Mouse (Mus musculus): Measurements from ENCODE around the gene Pnpla7. TPM values are rescaled to one million over a fixed set of nuclear protein-coding genes. Genes with fewer than 3 reads are reported as not detected.

The Pnpla7 gene
- 5.4 and 6.5 TPM in 2 replicates for polyA plus RNA-seq (2014; fragmentation: Nextera tagmentation; extraction: Ambion mirVana)

DNA sequence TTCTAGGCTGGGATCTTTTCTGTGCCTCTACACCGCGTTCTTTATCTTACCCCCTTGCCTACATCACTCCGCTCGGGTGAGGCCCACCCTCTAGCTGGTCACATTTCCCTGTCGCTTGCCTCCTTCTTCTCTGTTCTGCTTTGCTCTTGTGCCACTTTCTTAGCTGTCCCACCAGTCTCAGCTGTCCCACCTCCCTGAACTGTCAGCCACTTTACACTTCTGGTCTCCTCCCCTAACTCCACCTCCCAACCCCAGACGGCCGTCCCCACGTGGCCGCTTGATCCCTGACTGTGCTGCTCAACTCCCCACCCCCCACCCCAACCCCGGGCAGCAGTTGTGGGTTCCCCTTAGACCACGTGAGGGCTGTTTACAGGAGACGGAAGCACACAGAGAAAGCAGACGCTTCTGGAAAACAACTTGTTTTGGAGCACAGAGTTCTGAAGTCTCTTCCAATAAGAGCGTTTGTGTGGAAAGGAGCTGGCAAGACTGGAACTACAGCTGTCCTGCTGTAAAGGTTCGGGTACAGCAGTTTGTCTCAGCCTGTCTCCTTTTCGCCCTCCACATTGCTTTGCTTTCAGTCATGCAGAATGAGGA is at the start of gene Pnpla7:
TSS of gene Pnpla7 (plus strand) at position 330 of the 594 bp plus-strand sequence.
- Histone ChIP-seq H3K27me3 (ENCODE audit: control insufficient read depth, insufficient read depth, low read length) (no peaks in the 10 kb centered on the region), H3K9me3 (ENCODE audit: control insufficient read depth, low read length) (no peaks in the 10 kb centered on the region), H3K9ac (ENCODE audit: low read length) (peak within 1 kb of the TSS; percentile 67), H3K36me3 (ENCODE audit: control insufficient read depth, insufficient read depth, low read length) (peaks cover 2% of the 10 kb centered on the region; the same call in 1 of the 2 replicates), H3K27ac (replicated peaks; ENCODE audit: low read depth, low read length) (peak within 1 kb of the TSS; percentile 75), H3K4me3 (ENCODE audit: low read depth, low read length) (peak within 1 kb of the TSS; percentile 77), H3K4me1 (ENCODE audit: control insufficient read depth, insufficient read depth, low read length) (peaks cover 7% of the 10 kb centered on the region; the same call in 1 of the 2 replicates), H3K4me2 (ENCODE audit: low read depth, severe bottlenecking) (peak within 1 kb of the TSS; percentile 90)
- WGBS = 1% methylated on average over 16 of the region's 16 CpGs
- ATAC-seq (ENCODE audit: insufficient number of reproducible peaks, low FRiP score, low TSS enrichment, low read depth) = peak; percentile 64
- DNase-seq (ENCODE audit: low spot score) = peak; percentile 77

DNA sequence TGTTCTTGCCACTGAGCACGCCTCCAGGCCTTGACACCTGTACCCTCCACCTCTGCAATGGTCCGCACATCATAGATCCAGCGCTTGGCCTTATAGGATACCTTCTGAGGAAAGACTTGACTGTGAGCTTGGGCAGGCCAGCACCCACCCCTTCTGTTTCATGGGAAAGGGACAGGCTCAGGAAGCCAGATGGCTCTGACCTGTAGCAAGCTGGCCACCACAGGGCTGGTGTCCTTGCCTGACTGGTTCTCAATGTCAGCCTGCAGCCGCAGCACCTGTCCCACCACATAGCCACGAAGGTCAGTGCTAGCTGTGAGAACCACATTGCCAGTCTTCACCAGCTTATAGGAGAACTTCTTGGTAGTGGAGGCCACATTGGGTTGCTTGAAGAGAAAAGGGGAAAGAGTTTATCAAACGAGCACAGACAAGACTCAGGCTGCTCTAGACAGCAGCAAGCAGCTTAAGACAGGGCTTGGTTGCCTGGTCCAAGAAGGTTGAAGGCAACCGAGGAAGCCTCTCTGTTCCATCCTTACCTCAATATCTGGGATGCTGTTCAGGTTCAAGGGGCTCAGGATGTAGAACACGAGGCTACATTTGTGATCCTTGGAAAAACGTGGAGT is 49.4 kb upstream of the Pnpla7 start:
- no peaks in the 10 kb centered on the region for H3K4me1 ChIP-seq (ENCODE audit: control insufficient read depth, insufficient read depth, low read length)
- no peaks in the 10 kb centered on the region for H3K27me3 ChIP-seq (ENCODE audit: control insufficient read depth, insufficient read depth, low read length)
- H3K4me2 ChIP-seq (ENCODE audit: low read depth, severe bottlenecking) = no peak overlapping the region
- H3K4me3 ChIP-seq (ENCODE audit: low read depth, low read length) = no peak overlapping the region
- H3K9ac ChIP-seq (ENCODE audit: low read length) = no peak overlapping the region
- no peak for DNase-seq (ENCODE audit: low spot score)
- no peaks in the 10 kb centered on the region for H3K9me3 ChIP-seq (ENCODE audit: control insufficient read depth, low read length)
- no peaks in the 10 kb centered on the region for H3K36me3 ChIP-seq (ENCODE audit: control insufficient read depth, insufficient read depth, low read length)
- no peak overlapping the region for H3K27ac ChIP-seq (replicated peaks; ENCODE audit: low read depth, low read length)
- 87% methylated on average over 9 of the region's 9 CpGs for WGBS
- no peak for ATAC-seq (ENCODE audit: insufficient number of reproducible peaks, low FRiP score, low TSS enrichment, low read depth)

DNA sequence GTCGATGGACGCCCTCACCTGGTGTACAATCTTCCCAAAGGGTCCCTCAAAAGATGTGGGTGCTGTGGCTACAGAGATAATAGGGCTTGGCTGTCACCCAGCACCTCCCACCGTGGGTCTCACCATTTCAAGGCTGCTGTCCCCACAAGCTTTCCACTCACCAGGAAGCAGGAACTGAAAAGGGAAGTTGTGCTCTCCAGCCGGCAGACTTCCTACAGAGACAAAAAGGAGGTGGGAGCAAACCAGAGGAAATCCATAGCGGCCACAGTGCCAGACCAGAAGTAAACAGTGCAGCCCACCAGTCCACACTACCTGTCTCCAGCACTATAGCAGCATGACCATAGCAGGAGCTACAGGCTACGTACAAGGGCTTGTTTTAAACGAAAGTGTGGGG is 48.9 kb upstream of the Pnpla7 start:
- WGBS = 78% methylated on average over 7 of the region's 7 CpGs
- no peak for DNase-seq (ENCODE audit: low spot score)
- ATAC-seq (ENCODE audit: insufficient number of reproducible peaks, low FRiP score, low TSS enrichment, low read depth) = no peak
- no peak overlapping the region for H3K27ac ChIP-seq (replicated peaks; ENCODE audit: low read depth, low read length)
- no peaks in the 10 kb centered on the region for H3K4me1 ChIP-seq (ENCODE audit: control insufficient read depth, insufficient read depth, low read length)
- H3K4me3 ChIP-seq (ENCODE audit: low read depth, low read length) = no peak overlapping the region
- no peaks in the 10 kb centered on the region for H3K9me3 ChIP-seq (ENCODE audit: control insufficient read depth, low read length)
- H3K9ac ChIP-seq (ENCODE audit: low read length) = no peak overlapping the region
- H3K4me2 ChIP-seq (ENCODE audit: low read depth, severe bottlenecking) = no peak overlapping the region
- H3K27me3 ChIP-seq (ENCODE audit: control insufficient read depth, insufficient read depth, low read length) = no peaks in the 10 kb centered on the region
- H3K36me3 ChIP-seq (ENCODE audit: control insufficient read depth, insufficient read depth, low read length) = no peaks in the 10 kb centered on the region

DNA sequence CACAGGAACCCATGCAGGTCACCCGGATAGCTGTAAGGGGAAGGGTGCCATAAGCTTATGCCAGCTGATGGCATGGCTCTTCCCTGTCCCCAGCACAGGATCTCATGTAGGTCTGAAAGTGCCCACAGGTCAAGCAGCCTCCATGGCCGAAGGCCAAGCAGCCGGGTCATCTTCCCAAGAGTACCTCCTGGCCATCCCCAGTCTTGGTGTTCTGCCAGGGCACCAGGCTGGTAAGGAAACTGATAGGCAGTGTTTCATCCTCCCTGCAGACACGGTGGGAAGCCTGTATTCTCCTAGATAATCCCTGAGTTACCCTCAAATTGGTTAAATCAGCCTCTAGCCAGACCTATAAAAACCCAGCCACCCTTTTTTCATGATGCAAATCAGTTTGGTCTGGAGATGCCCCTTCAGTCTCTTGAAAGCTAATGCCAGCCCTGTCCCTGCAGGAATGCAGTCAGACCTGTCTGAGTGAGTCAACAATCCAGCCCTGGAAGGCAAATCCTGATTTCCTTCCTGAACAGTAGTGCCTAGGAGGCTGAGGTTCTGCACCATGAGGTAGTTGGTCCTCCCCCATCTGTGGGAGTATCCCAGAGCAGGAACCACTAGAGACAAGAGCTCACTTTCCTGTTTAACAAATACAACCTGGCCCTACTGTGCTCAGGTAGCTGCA is 47.9 kb upstream of the Pnpla7 start:
- H3K27ac ChIP-seq (replicated peaks; ENCODE audit: low read depth, low read length) = no peak overlapping the region

DNA sequence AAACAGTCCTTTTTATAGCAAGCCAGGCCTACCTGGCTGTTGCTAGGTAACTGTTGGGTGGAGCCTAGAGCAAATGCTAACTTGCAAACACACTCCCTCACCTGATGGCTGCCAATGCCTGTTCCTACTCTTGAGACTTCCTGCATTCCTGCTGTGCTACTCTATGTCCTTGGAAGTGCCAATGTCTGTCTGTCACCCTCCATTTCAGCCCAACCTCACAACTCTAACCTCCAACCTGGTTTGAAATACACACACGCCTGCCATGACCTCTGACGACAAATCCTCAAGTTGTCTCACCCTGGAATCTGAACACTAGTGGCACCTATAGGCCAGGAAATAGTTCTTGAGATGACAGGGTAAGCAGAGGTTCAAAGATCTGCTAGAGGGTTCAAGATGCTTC is 46.7 kb upstream of the Pnpla7 start:
- WGBS = 45% methylated on average over 2 of the region's 2 CpGs
- Histone ChIP-seq H3K9ac (ENCODE audit: low read length) (no peak overlapping the region), H3K27ac (replicated peaks; ENCODE audit: low read depth, low read length) (no peak overlapping the region), H3K36me3 (ENCODE audit: control insufficient read depth, insufficient read depth, low read length) (no peaks in the 10 kb centered on the region), H3K9me3 (ENCODE audit: control insufficient read depth, low read length) (no peaks in the 10 kb centered on the region), H3K27me3 (ENCODE audit: control insufficient read depth, insufficient read depth, low read length) (no peaks in the 10 kb centered on the region; the same call in 1 of the 2 replicates), H3K4me2 (ENCODE audit: low read depth, severe bottlenecking) (no peak overlapping the region), H3K4me3 (ENCODE audit: low read depth, low read length) (no peak overlapping the region), H3K4me1 (ENCODE audit: control insufficient read depth, insufficient read depth, low read length) (no peaks in the 10 kb centered on the region; the same call in 1 of the 2 replicates)
- ATAC-seq (ENCODE audit: insufficient number of reproducible peaks, low FRiP score, low TSS enrichment, low read depth) (no peak), DNase-seq (ENCODE audit: low spot score) (no peak)

More for the DNA sequence above, 47.9 kb upstream of the Pnpla7 start:
- H3K4me3 ChIP-seq (ENCODE audit: low read depth, low read length) = no peak overlapping the region
- no peaks in the 10 kb centered on the region for H3K9me3 ChIP-seq (ENCODE audit: control insufficient read depth, low read length)
- no peak overlapping the region for H3K4me2 ChIP-seq (ENCODE audit: low read depth, severe bottlenecking)
- H3K9ac ChIP-seq (ENCODE audit: low read length) = no peak overlapping the region
- no peak for DNase-seq (ENCODE audit: low spot score)
- no peaks in the 10 kb centered on the region for H3K36me3 ChIP-seq (ENCODE audit: control insufficient read depth, insufficient read depth, low read length)
- no peak for ATAC-seq (ENCODE audit: insufficient number of reproducible peaks, low FRiP score, low TSS enrichment, low read depth)
- WGBS = 78% methylated on average over 4 of the region's 4 CpGs
- H3K4me1 ChIP-seq (ENCODE audit: control insufficient read depth, insufficient read depth, low read length) = no peaks in the 10 kb centered on the region
- no peaks in the 10 kb centered on the region for H3K27me3 ChIP-seq (ENCODE audit: control insufficient read depth, insufficient read depth, low read length)

DNA sequence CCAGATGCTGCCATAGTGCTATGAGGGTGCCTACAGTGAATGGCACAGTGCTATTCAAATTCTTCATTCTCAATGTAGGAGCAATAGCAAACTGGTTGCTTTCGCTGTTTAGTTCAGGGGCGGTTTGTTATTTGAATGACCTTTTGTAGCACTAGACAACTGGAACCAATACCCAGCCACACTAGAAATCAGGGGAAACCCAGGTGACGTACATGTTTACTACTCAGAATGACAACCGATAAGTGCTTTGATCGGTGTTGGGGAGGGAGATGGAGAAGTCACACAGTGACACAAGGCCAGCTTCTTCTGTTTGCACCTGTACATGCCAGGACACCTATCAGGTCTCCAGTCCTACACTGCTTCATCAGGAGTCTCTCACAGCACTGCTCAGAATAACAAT is 46.2 kb upstream of the Pnpla7 start:
- Histone ChIP-seq H3K4me1 (ENCODE audit: control insufficient read depth, insufficient read depth, low read length) (peaks cover 2% of the 10 kb centered on the region; the same call in 1 of the 2 replicates), H3K4me3 (ENCODE audit: low read depth, low read length) (no peak overlapping the region), H3K27ac (replicated peaks; ENCODE audit: low read depth, low read length) (no peak overlapping the region), H3K27me3 (ENCODE audit: control insufficient read depth, insufficient read depth, low read length) (peaks cover 3% of the 10 kb centered on the region; the same call in 1 of the 2 replicates), H3K4me2 (ENCODE audit: low read depth, severe bottlenecking) (no peak overlapping the region), H3K9me3 (ENCODE audit: control insufficient read depth, low read length) (no peaks in the 10 kb centered on the region), H3K9ac (ENCODE audit: low read length) (no peak overlapping the region), H3K36me3 (ENCODE audit: control insufficient read depth, insufficient read depth, low read length) (no peaks in the 10 kb centered on the region)
- 91% methylated on average over 5 of the region's 5 CpGs for WGBS
- DNase-seq (ENCODE audit: low spot score) = no peak
- no peak for ATAC-seq (ENCODE audit: insufficient number of reproducible peaks, low FRiP score, low TSS enrichment, low read depth)

DNA sequence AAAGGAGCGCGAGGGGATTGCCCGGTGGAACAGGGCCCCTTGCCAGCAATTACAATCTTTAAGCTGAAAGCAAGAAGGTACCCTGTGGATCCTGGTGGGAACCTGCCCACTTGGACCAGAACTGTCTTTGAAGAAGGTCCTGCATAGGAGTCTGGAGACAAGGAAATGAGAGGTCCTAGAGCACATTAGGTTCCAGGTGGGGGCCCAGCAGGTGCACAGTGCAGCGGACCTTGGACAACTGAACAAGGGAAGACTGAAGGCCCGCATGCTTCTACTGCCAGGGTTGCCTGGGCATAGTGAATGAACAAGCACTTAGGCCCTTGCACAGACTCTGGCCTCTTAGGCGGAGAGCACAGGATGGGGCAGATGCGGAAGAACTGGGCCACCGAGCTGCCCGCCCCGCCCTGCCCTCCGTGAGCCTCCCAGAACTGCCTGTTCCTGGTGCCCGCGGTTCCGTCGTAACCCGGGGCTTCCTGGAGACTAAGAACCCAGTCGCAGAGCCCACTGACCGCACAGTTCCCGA is 41.3 kb upstream of the Pnpla7 start:
- H3K4me1 ChIP-seq (ENCODE audit: control insufficient read depth, insufficient read depth, low read length) = peaks cover 2% of the 10 kb centered on the region; the same call in 1 of the 2 replicates
- no peaks in the 10 kb centered on the region for H3K36me3 ChIP-seq (ENCODE audit: control insufficient read depth, insufficient read depth, low read length)
- H3K27ac ChIP-seq (replicated peaks; ENCODE audit: low read depth, low read length) = no peak overlapping the region
- peak overlapping the region; percentile 96 for H3K4me2 ChIP-seq (ENCODE audit: low read depth, severe bottlenecking)
- DNase-seq (ENCODE audit: low spot score) (no peak), ATAC-seq (ENCODE audit: insufficient number of reproducible peaks, low FRiP score, low TSS enrichment, low read depth) (peak; percentile 7; the same call in 1 of the 2 replicates)
- H3K27me3 ChIP-seq (ENCODE audit: control insufficient read depth, insufficient read depth, low read length) = peaks cover 3% of the 10 kb centered on the region; the same call in 1 of the 2 replicates
- 6% methylated on average over 18 of the region's 19 CpGs for WGBS
- H3K9ac ChIP-seq (ENCODE audit: low read length) = peak overlapping the region; percentile 62
- H3K4me3 ChIP-seq (ENCODE audit: low read depth, low read length) = peak overlapping the region; percentile 56
- H3K9me3 ChIP-seq (ENCODE audit: control insufficient read depth, low read length) = no peaks in the 10 kb centered on the region

DNA sequence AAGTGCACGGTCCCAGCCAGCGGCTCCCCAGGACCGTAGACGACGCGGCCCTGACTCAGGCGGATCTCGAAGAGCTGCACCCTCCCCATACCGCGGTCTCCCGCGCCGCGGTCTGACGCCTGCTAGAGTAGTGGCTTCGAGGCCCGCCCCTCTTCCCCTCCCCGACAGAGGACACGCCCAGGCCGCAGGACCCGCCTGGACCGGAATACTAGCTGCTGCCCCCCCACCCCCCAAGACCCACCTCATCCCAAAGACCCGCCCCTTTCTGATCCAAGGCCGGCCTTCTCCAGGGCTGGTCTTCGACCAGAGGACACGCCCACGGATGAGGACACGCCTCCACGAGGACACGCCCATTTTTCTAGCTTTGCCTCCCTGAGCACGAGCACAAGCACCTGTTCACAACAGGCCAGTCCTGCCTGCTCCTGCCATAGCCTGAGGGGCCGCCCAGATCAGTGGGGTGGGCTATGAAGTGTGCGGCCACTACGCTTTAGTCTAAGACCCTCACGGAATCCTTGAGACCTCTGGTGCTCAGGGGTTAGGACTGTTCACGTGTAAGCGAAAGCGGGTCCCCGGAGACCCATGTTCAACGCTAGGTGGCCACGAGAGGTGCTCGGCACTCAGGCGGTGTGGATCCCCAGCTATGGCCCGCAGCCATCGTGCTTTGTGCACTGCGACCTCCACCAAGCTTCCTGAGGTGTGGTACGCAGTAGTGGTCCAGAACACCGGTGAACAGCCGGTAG is 40.6 kb upstream of the Pnpla7 start, which contains the start of gene Arrdc1:
TSS of gene Arrdc1 (minus strand) at position 196 of the 740 bp plus-strand sequence.
- no peaks in the 10 kb centered on the region for H3K36me3 ChIP-seq (ENCODE audit: control insufficient read depth, insufficient read depth, low read length)
- peak within 1 kb of the TSS; percentile 62 for H3K9ac ChIP-seq (ENCODE audit: low read length)
- DNase-seq (ENCODE audit: low spot score) (peak; percentile 91), ATAC-seq (ENCODE audit: insufficient number of reproducible peaks, low FRiP score, low TSS enrichment, low read depth) (peak; percentile 95)
- peak within 1 kb of the TSS; percentile 96 for H3K4me2 ChIP-seq (ENCODE audit: low read depth, severe bottlenecking)
- H3K4me1 ChIP-seq (ENCODE audit: control insufficient read depth, insufficient read depth, low read length) = peaks cover 2% of the 10 kb centered on the region; the same call in 1 of the 2 replicates
- peaks cover 3% of the 10 kb centered on the region; the same call in 1 of the 2 replicates for H3K27me3 ChIP-seq (ENCODE audit: control insufficient read depth, insufficient read depth, low read length)
- no peak within 1 kb of the TSS for H3K27ac ChIP-seq (replicated peaks; ENCODE audit: low read depth, low read length)
- peak within 1 kb of the TSS; percentile 56 for H3K4me3 ChIP-seq (ENCODE audit: low read depth, low read length)
- whole genome bisulfite sequencing = under 1% methylated on average over 48 of the region's 49 CpGs
- H3K9me3 ChIP-seq (ENCODE audit: control insufficient read depth, low read length) = no peaks in the 10 kb centered on the region
